Mouse (Mus musculus): ENCODE measurements at regions not wholly inside any gene's neighbourhood (a gene's known extent, or its start where the extent isn't known, plus 50 kb on each side); places are given as distances from the start of the nearest gene placed in this dataset.

DNA sequence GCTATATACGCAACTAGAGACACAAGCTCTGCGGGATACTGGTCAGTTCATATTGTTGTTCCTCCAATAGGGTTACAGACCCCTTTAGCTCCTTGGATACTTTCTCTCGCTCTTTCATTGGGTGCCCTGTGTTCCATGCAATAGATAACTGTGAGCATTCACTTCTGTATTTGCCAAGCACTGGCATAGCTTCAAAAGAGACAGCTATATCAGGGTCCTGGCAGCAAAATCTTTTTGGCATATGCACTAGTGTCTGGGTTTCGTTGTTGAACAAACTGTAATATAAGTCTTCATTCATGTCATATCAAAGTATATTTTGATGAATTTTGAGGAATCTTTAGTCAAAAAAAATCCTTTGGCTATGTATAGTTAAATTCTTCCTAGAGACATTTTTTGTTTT, 307.0 kb upstream of the Cdh7 start:
- DNase-seq (ENCODE audit: low read depth): peak; percentile 64
- TF ChIP-seq POLR2A (IDR thresholded peaks at IDR 0.05; ENCODE audit: borderline replicate concordance, extremely low read depth, insufficient read depth, insufficient read length, poor library complexity, severe bottlenecking) (no peak), CTCF (IDR thresholded peaks at IDR 0.05; ENCODE audit: borderline replicate concordance, extremely low read depth, insufficient read depth, insufficient read length) (no peak)

DNA sequence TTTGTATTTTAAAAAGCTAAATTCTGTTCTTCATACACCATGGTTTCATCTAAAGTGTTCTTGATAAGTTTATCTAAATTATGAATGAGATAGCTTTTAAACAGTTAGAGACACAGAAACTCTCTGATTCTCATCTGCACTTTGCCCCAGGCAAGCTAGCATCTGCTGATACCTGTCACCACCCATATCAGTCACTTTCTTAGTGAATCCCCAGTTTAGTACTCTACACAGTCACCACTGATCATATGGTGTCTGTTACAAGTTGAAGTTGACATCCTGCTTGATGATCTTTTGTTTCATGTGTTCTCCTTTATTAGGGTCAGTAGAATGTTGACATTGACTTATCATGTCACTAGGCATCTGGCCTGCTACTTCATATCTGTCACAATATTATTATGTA, 259.8 kb upstream of the Cdh7 start:
- DNase-seq (ENCODE audit: low read depth): peak; percentile 31
- TF ChIP-seq POLR2A (IDR thresholded peaks at IDR 0.05; ENCODE audit: borderline replicate concordance, extremely low read depth, insufficient read depth, insufficient read length, poor library complexity, severe bottlenecking) (no peak), CTCF (IDR thresholded peaks at IDR 0.05; ENCODE audit: borderline replicate concordance, extremely low read depth, insufficient read depth, insufficient read length) (no peak)

DNA sequence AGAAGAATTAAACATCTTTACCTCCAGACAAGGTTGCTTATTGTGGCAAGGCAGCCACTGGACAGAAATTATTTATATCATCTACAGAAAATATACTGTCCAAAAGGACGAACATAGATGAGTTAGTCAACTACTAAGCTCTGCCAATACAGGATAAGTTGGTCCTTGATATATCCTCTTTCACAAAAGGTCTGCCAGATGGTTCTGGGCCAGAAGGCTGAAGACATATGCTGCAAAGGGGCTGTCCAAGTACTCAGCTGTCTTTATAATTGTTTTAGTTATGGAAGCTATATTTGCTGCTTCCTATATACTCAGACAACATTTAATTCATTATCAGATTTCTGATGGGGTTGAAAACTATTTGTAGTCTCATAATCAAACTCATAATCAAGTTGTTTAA, 246.2 kb upstream of the Cdh7 start:
- peak; percentile 6 for DNase-seq (ENCODE audit: low read depth)
- TF ChIP-seq POLR2A (IDR thresholded peaks at IDR 0.05; ENCODE audit: borderline replicate concordance, extremely low read depth, insufficient read depth, insufficient read length, poor library complexity, severe bottlenecking) (no peak), CTCF (IDR thresholded peaks at IDR 0.05; ENCODE audit: borderline replicate concordance, extremely low read depth, insufficient read depth, insufficient read length) (no peak)
